Mouse (Mus musculus): Measurements from ENCODE around the gene Ncor2.

Ncor2 gene

GRCm38 (mm10) chr5:125070399-125070798 is 108.6 kb downstream of the Ncor2 start:
- no peak for DNase-seq (ENCODE audit: extremely low spot score, low read depth, low spot score)

- no peak for DNase-seq (ENCODE audit: extremely low spot score, low read depth, low spot score)
These were observed 109.1 kb downstream of the Ncor2 start for GRCm38 (mm10) chr5:125069916-125070315.

- DNase-seq (ENCODE audit: extremely low spot score, low read depth, low spot score), result no peak
These were observed 109.6 kb downstream of the Ncor2 start for GRCm38 (mm10) chr5:125069426-125069825.

- DNase-seq (ENCODE audit: extremely low spot score, low read depth, low spot score), result no peak
These were observed 110.6 kb downstream of the Ncor2 start for GRCm38 (mm10) chr5:125068371-125068951.

GRCm38 (mm10) chr5:125067673-125068072 is 111.3 kb downstream of the Ncor2 start:
- no peak for DNase-seq (ENCODE audit: extremely low spot score, low read depth, low spot score)

- no peak for DNase-seq (ENCODE audit: extremely low spot score, low read depth, low spot score)
These were observed 112.2 kb downstream of the Ncor2 start for GRCm38 (mm10) chr5:125066479-125067471.

GRCm38 (mm10) chr5:125063015-125063414 is 116.0 kb downstream of the Ncor2 start:
- no peak for DNase-seq (ENCODE audit: extremely low spot score, low read depth, low spot score)

GRCm38 (mm10) chr5:125058267-125058668 is 120.8 kb downstream of the Ncor2 start:
- DNase-seq (ENCODE audit: extremely low spot score, low read depth, low spot score), result no peak

- DNase-seq (ENCODE audit: extremely low spot score, low read depth, low spot score), result no peak
These were observed 121.3 kb downstream of the Ncor2 start for GRCm38 (mm10) chr5:125057555-125058266.

GRCm38 (mm10) chr5:125056696-125057554 is 122.1 kb downstream of the Ncor2 start:
- no peak for DNase-seq (ENCODE audit: extremely low spot score, low read depth, low spot score)

- DNase-seq (ENCODE audit: extremely low spot score, low read depth, low spot score), result no peak
These were observed 122.7 kb downstream of the Ncor2 start for GRCm38 (mm10) chr5:125056331-125056695.

GRCm38 (mm10) chr5:125055901-125056300 is 123.1 kb downstream of the Ncor2 start:
- DNase-seq (ENCODE audit: extremely low spot score, low read depth, low spot score), result no peak

GRCm38 (mm10) chr5:125053661-125054060 is 125.4 kb downstream of the Ncor2 start:
- no peak for DNase-seq (ENCODE audit: extremely low spot score, low read depth, low spot score)

GRCm38 (mm10) chr5:125052603-125053488 is 126.2 kb downstream of the Ncor2 start:
- DNase-seq (ENCODE audit: extremely low spot score, low read depth, low spot score), result no peak

- no peak for DNase-seq (ENCODE audit: extremely low spot score, low read depth, low spot score)
These were observed 126.8 kb downstream of the Ncor2 start for GRCm38 (mm10) chr5:125052237-125052602.

- no peak for DNase-seq (ENCODE audit: extremely low spot score, low read depth, low spot score)
These were observed 129.5 kb downstream of the Ncor2 start for GRCm38 (mm10) chr5:125049481-125049880.

- DNase-seq (ENCODE audit: extremely low spot score, low read depth, low spot score), result no peak
These were observed 132.6 kb downstream of the Ncor2 start for GRCm38 (mm10) chr5:125046436-125046835.

- DNase-seq (ENCODE audit: extremely low spot score, low read depth, low spot score), result no peak
These were observed 133.8 kb downstream of the Ncor2 start for GRCm38 (mm10) chr5:125045202-125045601.

GRCm38 (mm10) chr5:125043448-125043847 is 135.6 kb downstream of the Ncor2 start:
- DNase-seq (ENCODE audit: extremely low spot score, low read depth, low spot score), result no peak

- no peak for DNase-seq (ENCODE audit: extremely low spot score, low read depth, low spot score)
These were observed 137.4 kb downstream of the Ncor2 start for GRCm38 (mm10) chr5:125041578-125041977.
